Mouse (Mus musculus): ENCODE data around the gene Dirc2.
A peak's percentile ranks its signal among the peaks of the same experiment; 100 is the strongest.

The Dirc2 gene

GRCm38 (mm10) chr16:35740357-35740756, 28.8 kb downstream of the Dirc2 start:
- ATAC-seq (ENCODE audit: low TSS enrichment) = peak; percentile 22; the same call in 1 of the 2 replicates

GRCm38 (mm10) chr16:35739548-35739947, 29.6 kb downstream of the Dirc2 start:
- no peak for ATAC-seq (ENCODE audit: low TSS enrichment)

GRCm38 (mm10) chr16:35738096-35738767, 30.9 kb downstream of the Dirc2 start:
- ATAC-seq (ENCODE audit: low TSS enrichment) = peak; percentile 69

GRCm38 (mm10) chr16:35734038-35734437, 35.1 kb downstream of the Dirc2 start:
- no peak for ATAC-seq (ENCODE audit: low TSS enrichment)

GRCm38 (mm10) chr16:35732096-35732495, 37.1 kb downstream of the Dirc2 start:
- ATAC-seq (ENCODE audit: low TSS enrichment) = no peak

- peak; percentile 59; the same call in 1 of the 2 replicates for ATAC-seq (ENCODE audit: low TSS enrichment)
Measured at GRCm38 (mm10) chr16:35729151-35729738, 39.9 kb downstream of the Dirc2 start.

- no peak for ATAC-seq (ENCODE audit: low TSS enrichment)
Measured at GRCm38 (mm10) chr16:35726601-35727000, 42.6 kb downstream of the Dirc2 start.

GRCm38 (mm10) chr16:35724561-35724960, 44.6 kb downstream of the Dirc2 start:
- no peak for ATAC-seq (ENCODE audit: low TSS enrichment)

- no peak for ATAC-seq (ENCODE audit: low TSS enrichment)
Measured at GRCm38 (mm10) chr16:35717761-35718160, 51.4 kb downstream of the Dirc2 start.

GRCm38 (mm10) chr16:35716257-35716656, 52.9 kb downstream of the Dirc2 start:
- no peak for ATAC-seq (ENCODE audit: low TSS enrichment)

- no peak for ATAC-seq (ENCODE audit: low TSS enrichment)
Measured at GRCm38 (mm10) chr16:35715771-35716170, 53.4 kb downstream of the Dirc2 start.

- no peak for ATAC-seq (ENCODE audit: low TSS enrichment)
Measured at GRCm38 (mm10) chr16:35715350-35715749, 53.8 kb downstream of the Dirc2 start.

GRCm38 (mm10) chr16:35714689-35715088, 54.5 kb downstream of the Dirc2 start:
- ATAC-seq (ENCODE audit: low TSS enrichment) = no peak

- ATAC-seq (ENCODE audit: low TSS enrichment) = no peak
Measured at GRCm38 (mm10) chr16:35713606-35714005, 55.5 kb downstream of the Dirc2 start.

GRCm38 (mm10) chr16:35711004-35711403, 58.2 kb downstream of the Dirc2 start:
- ATAC-seq (ENCODE audit: low TSS enrichment) = peak; percentile 65; the same call in 1 of the 2 replicates

GRCm38 (mm10) chr16:35707004-35707403, 62.2 kb downstream of the Dirc2 start:
- ATAC-seq (ENCODE audit: low TSS enrichment) = no peak

GRCm38 (mm10) chr16:35704796-35705195, 64.4 kb downstream of the Dirc2 start:
- ATAC-seq (ENCODE audit: low TSS enrichment) = no peak

- no peak for ATAC-seq (ENCODE audit: low TSS enrichment)
Measured at GRCm38 (mm10) chr16:35703763-35704679, 65.1 kb downstream of the Dirc2 start.

GRCm38 (mm10) chr16:35701823-35702222, 67.3 kb downstream of the Dirc2 start:
- peak; percentile 97 for ATAC-seq (ENCODE audit: low TSS enrichment)

GRCm38 (mm10) chr16:35696103-35696502, 73.1 kb downstream of the Dirc2 start:
- ATAC-seq (ENCODE audit: low TSS enrichment) = no peak

- ATAC-seq (ENCODE audit: low TSS enrichment) = no peak
Measured at GRCm38 (mm10) chr16:35694250-35694846, 74.8 kb downstream of the Dirc2 start.

GRCm38 (mm10) chr16:35691606-35692005, 77.5 kb downstream of the Dirc2 start:
- ATAC-seq (ENCODE audit: low TSS enrichment) = no peak
